Mouse (Mus musculus) bone marrow macrophage, adult 2 months (primary cell): ENCODE measurements at regions not wholly inside any gene's neighbourhood (a gene's known extent, or its start where the extent isn't known, plus 50 kb on each side); places are given as distances from the start of the nearest gene placed in this dataset.

ENCODE experiments used
- CTCF ChIP-seq: IDR thresholded peaks from 2 replicates; pipeline ENCODE4 v1.5.1; 2012; ENCODE audit warnings: low read depth, mild to moderate bottlenecking, low read length, moderate library complexity
- POLR2A ChIP-seq: IDR thresholded peaks from 2 replicates; pipeline ENCODE4 v1.6.1; 2012; ENCODE audit warnings: mild to moderate bottlenecking, low read depth, low read length, borderline replicate concordance

- TF ChIP-seq POLR2A (no peak), CTCF (no peak)
These were observed 138.4 kb upstream of the Tmem45b start for GRCm38 (mm10) chr9:31602707-31603106.
